Mouse (Mus musculus): ENCODE measurements around the gene Gm20388.
A peak's percentile ranks its signal among the peaks of the same experiment; 100 is the strongest.
"Not testable (repeated sequence)": the region's sequence is repeated elsewhere in the genome, so short reads cannot be mapped to it uniquely, and the experiment has no call there.

The Gm20388 gene

GRCm38 (mm10) chr8:123414997-123415696, 3504.5 kb downstream of the Gm20388 start:
- not testable (repeated sequence) for DNase-seq

GRCm38 (mm10) chr8:123415967-123416943, 3505.6 kb downstream of the Gm20388 start:
- peak; percentile 28 for DNase-seq

- DNase-seq = no peak
Observed at GRCm38 (mm10) chr8:123416944-123417555, 3506.4 kb downstream of the Gm20388 start.

- no peak for DNase-seq
Observed at GRCm38 (mm10) chr8:123419711-123420110, 3509.1 kb downstream of the Gm20388 start.

GRCm38 (mm10) chr8:123420525-123421281, 3510.1 kb downstream of the Gm20388 start:
- DNase-seq = no peak

GRCm38 (mm10) chr8:123421325-123421724, 3510.7 kb downstream of the Gm20388 start:
- no peak for DNase-seq

- peak; percentile 84 for DNase-seq
Observed at GRCm38 (mm10) chr8:123422056-123422780, 3511.6 kb downstream of the Gm20388 start.

- no peak for DNase-seq
Observed at GRCm38 (mm10) chr8:123422781-123423159, 3512.1 kb downstream of the Gm20388 start.

GRCm38 (mm10) chr8:123423441-123423840, 3512.8 kb downstream of the Gm20388 start, which contains the start of gene Def8:
Def8 (plus strand) TSS chr8:123423527.
- no peak for DNase-seq

- no peak for DNase-seq
Observed at GRCm38 (mm10) chr8:123426511-123427509, 3516.2 kb downstream of the Gm20388 start.

- no peak for DNase-seq
Observed at GRCm38 (mm10) chr8:123427639-123428275, 3517.1 kb downstream of the Gm20388 start.

GRCm38 (mm10) chr8:123428343-123428893, 3517.8 kb downstream of the Gm20388 start:
- DNase-seq = no peak

GRCm38 (mm10) chr8:123428939-123429721, 3518.5 kb downstream of the Gm20388 start:
- no peak for DNase-seq

GRCm38 (mm10) chr8:123429722-123430013, 3519.0 kb downstream of the Gm20388 start:
- DNase-seq = not testable (repeated sequence)

GRCm38 (mm10) chr8:123430936-123431335, 3520.3 kb downstream of the Gm20388 start:
- DNase-seq = not testable (repeated sequence)

- DNase-seq = no peak
Observed at GRCm38 (mm10) chr8:123431616-123432365, 3521.2 kb downstream of the Gm20388 start.

GRCm38 (mm10) chr8:123432381-123432780, 3521.7 kb downstream of the Gm20388 start:
- no peak for DNase-seq
